Mouse (Mus musculus): ENCODE data around the gene Nfia. TPM values are rescaled to one million over a fixed set of nuclear protein-coding genes. Genes with fewer than 3 reads are reported as not detected.

The Nfia gene
- polyA plus RNA-seq, 1 experiment from 2014 or later: 42.1 TPM

- no peak for DNase-seq (ENCODE audit: low spot score)
- H3K4me3 ChIP-seq (ENCODE audit: low read depth, low read length): no peak overlapping the region
- no peaks in the 10 kb centered on the region for H3K9me3 ChIP-seq (ENCODE audit: control insufficient read depth, low read length)
- peak overlapping the region; percentile 25; the same call in 1 of the 2 replicates for H3K27ac ChIP-seq (ENCODE audit: low read depth)
- H3K4me1 ChIP-seq (replicated peaks; ENCODE audit: control insufficient read depth, insufficient read depth, low read length): peaks cover 31% of the 10 kb centered on the region
- ATAC-seq (replicated peaks; ENCODE audit: low FRiP score, low TSS enrichment, low read depth): no peak
- H3K36me3 ChIP-seq (ENCODE audit: control insufficient read depth, insufficient read depth, low read length): no peaks in the 10 kb centered on the region
- no peak overlapping the region for H3K4me2 ChIP-seq (ENCODE audit: low read length)
- H3K27me3 ChIP-seq (replicated peaks; ENCODE audit: control insufficient read depth, insufficient read depth, low read length): no peaks in the 10 kb centered on the region
- 49% methylated on average over 6 of the region's 6 CpGs for WGBS
- H3K9ac ChIP-seq (ENCODE audit: low read length): no peak overlapping the region
Measured at GRCm38 (mm10) chr4:98105971-98106370, 333.4 kb downstream of the Nfia start.

- ATAC-seq (replicated peaks; ENCODE audit: low FRiP score, low TSS enrichment, low read depth): 0 out of 2 replicates have a peak, but pooled peaks have one; percentile 6
- H3K4me3 ChIP-seq (ENCODE audit: low read depth, low read length): no peak overlapping the region
- DNase-seq (ENCODE audit: low spot score): peak; percentile 67
Measured at GRCm38 (mm10) chr4:98106445-98107092, 334.0 kb downstream of the Nfia start.

GRCm38 (mm10) chr4:98107093-98107453, 334.5 kb downstream of the Nfia start:
- Histone ChIP-seq H3K4me3 (ENCODE audit: low read depth, low read length) (no peak overlapping the region), H3K4me1 (replicated peaks; ENCODE audit: control insufficient read depth, insufficient read depth, low read length) (peaks cover 31% of the 10 kb centered on the region), H3K27ac (ENCODE audit: low read depth) (peak overlapping the region; percentile 71; the same call in 1 of the 2 replicates), H3K4me2 (ENCODE audit: low read length) (peak overlapping the region; percentile 16; the same call in 1 of the 2 replicates), H3K27me3 (replicated peaks; ENCODE audit: control insufficient read depth, insufficient read depth, low read length) (no peaks in the 10 kb centered on the region), H3K36me3 (ENCODE audit: control insufficient read depth, insufficient read depth, low read length) (no peaks in the 10 kb centered on the region), H3K9me3 (ENCODE audit: control insufficient read depth, low read length) (no peaks in the 10 kb centered on the region), H3K9ac (ENCODE audit: low read length) (no peak overlapping the region)
- WGBS: 6% methylated on average over 4 of the region's 4 CpGs
- DNase-seq (ENCODE audit: low spot score) (no peak), ATAC-seq (replicated peaks; ENCODE audit: low FRiP score, low TSS enrichment, low read depth) (0 out of 2 replicates have a peak, but pooled peaks have one; percentile 11)

More at GRCm38 (mm10) chr4:98106445-98107092, 334.0 kb downstream of the Nfia start:
- WGBS: 20% methylated on average over 14 of the region's 14 CpGs
- Histone ChIP-seq H3K27me3 (replicated peaks; ENCODE audit: control insufficient read depth, insufficient read depth, low read length) (no peaks in the 10 kb centered on the region), H3K9ac (ENCODE audit: low read length) (no peak overlapping the region), H3K36me3 (ENCODE audit: control insufficient read depth, insufficient read depth, low read length) (no peaks in the 10 kb centered on the region), H3K27ac (ENCODE audit: low read depth) (peak overlapping the region; percentile 71; the same call in 1 of the 2 replicates), H3K4me2 (ENCODE audit: low read length) (peak overlapping the region; percentile 16; the same call in 1 of the 2 replicates), H3K4me1 (replicated peaks; ENCODE audit: control insufficient read depth, insufficient read depth, low read length) (peaks cover 31% of the 10 kb centered on the region), H3K9me3 (ENCODE audit: control insufficient read depth, low read length) (no peaks in the 10 kb centered on the region)

- ATAC-seq (replicated peaks; ENCODE audit: low FRiP score, low TSS enrichment, low read depth) (0 out of 2 replicates have a peak, but pooled peaks have one; percentile 22), DNase-seq (ENCODE audit: low spot score) (no peak)
- H3K4me1 ChIP-seq (replicated peaks; ENCODE audit: control insufficient read depth, insufficient read depth, low read length): peaks cover 31% of the 10 kb centered on the region
- WGBS: 6% methylated on average over 9 of the region's 9 CpGs
- H3K27me3 ChIP-seq (replicated peaks; ENCODE audit: control insufficient read depth, insufficient read depth, low read length): no peaks in the 10 kb centered on the region
- H3K9me3 ChIP-seq (ENCODE audit: control insufficient read depth, low read length): no peaks in the 10 kb centered on the region
- H3K27ac ChIP-seq (ENCODE audit: low read depth): peak overlapping the region; percentile 71
- H3K4me2 ChIP-seq (ENCODE audit: low read length): peak overlapping the region; percentile 26
- H3K9ac ChIP-seq (ENCODE audit: low read length): no peak overlapping the region
- no peaks in the 10 kb centered on the region for H3K36me3 ChIP-seq (ENCODE audit: control insufficient read depth, insufficient read depth, low read length)
- H3K4me3 ChIP-seq (ENCODE audit: low read depth, low read length): no peak overlapping the region
Measured at GRCm38 (mm10) chr4:98107936-98108675, 335.6 kb downstream of the Nfia start.

GRCm38 (mm10) chr4:98108676-98109016, 336.1 kb downstream of the Nfia start:
- Histone ChIP-seq H3K4me2 (ENCODE audit: low read length) (peak overlapping the region; percentile 26), H3K9ac (ENCODE audit: low read length) (no peak overlapping the region), H3K4me3 (ENCODE audit: low read depth, low read length) (no peak overlapping the region), H3K27me3 (replicated peaks; ENCODE audit: control insufficient read depth, insufficient read depth, low read length) (no peaks in the 10 kb centered on the region), H3K36me3 (ENCODE audit: control insufficient read depth, insufficient read depth, low read length) (no peaks in the 10 kb centered on the region), H3K9me3 (ENCODE audit: control insufficient read depth, low read length) (no peaks in the 10 kb centered on the region), H3K27ac (ENCODE audit: low read depth) (peak overlapping the region; percentile 71), H3K4me1 (replicated peaks; ENCODE audit: control insufficient read depth, insufficient read depth, low read length) (peaks cover 31% of the 10 kb centered on the region)
- 9% methylated on average over 4 of the region's 4 CpGs for WGBS
- DNase-seq (ENCODE audit: low spot score): peak; percentile 71
- ATAC-seq (replicated peaks; ENCODE audit: low FRiP score, low TSS enrichment, low read depth): peak; percentile 82

GRCm38 (mm10) chr4:98109064-98109463, 336.5 kb downstream of the Nfia start:
- 11% methylated on average over 7 of the region's 7 CpGs for WGBS
- no peak overlapping the region for H3K9ac ChIP-seq (ENCODE audit: low read length)
- H3K4me1 ChIP-seq (replicated peaks; ENCODE audit: control insufficient read depth, insufficient read depth, low read length): peaks cover 31% of the 10 kb centered on the region
- no peak overlapping the region for H3K4me2 ChIP-seq (ENCODE audit: low read length)
- DNase-seq (ENCODE audit: low spot score) (peak; percentile 74), ATAC-seq (replicated peaks; ENCODE audit: low FRiP score, low TSS enrichment, low read depth) (peak; percentile 21; the same call in 1 of the 2 replicates)
- no peaks in the 10 kb centered on the region for H3K27me3 ChIP-seq (replicated peaks; ENCODE audit: control insufficient read depth, insufficient read depth, low read length)
- H3K27ac ChIP-seq (ENCODE audit: low read depth): peak overlapping the region; percentile 71
- H3K9me3 ChIP-seq (ENCODE audit: control insufficient read depth, low read length): no peaks in the 10 kb centered on the region
- no peaks in the 10 kb centered on the region for H3K36me3 ChIP-seq (ENCODE audit: control insufficient read depth, insufficient read depth, low read length)
- no peak overlapping the region for H3K4me3 ChIP-seq (ENCODE audit: low read depth, low read length)

- no peak overlapping the region for H3K4me2 ChIP-seq (ENCODE audit: low read length)
- H3K27me3 ChIP-seq (replicated peaks; ENCODE audit: control insufficient read depth, insufficient read depth, low read length): no peaks in the 10 kb centered on the region
- peaks cover 31% of the 10 kb centered on the region for H3K4me1 ChIP-seq (replicated peaks; ENCODE audit: control insufficient read depth, insufficient read depth, low read length)
- peak overlapping the region; percentile 71; the same call in 1 of the 2 replicates for H3K27ac ChIP-seq (ENCODE audit: low read depth)
- H3K4me3 ChIP-seq (ENCODE audit: low read depth, low read length): no peak overlapping the region
- DNase-seq (ENCODE audit: low spot score): no peak
- ATAC-seq (replicated peaks; ENCODE audit: low FRiP score, low TSS enrichment, low read depth): no peak
- no peaks in the 10 kb centered on the region for H3K9me3 ChIP-seq (ENCODE audit: control insufficient read depth, low read length)
- H3K36me3 ChIP-seq (ENCODE audit: control insufficient read depth, insufficient read depth, low read length): no peaks in the 10 kb centered on the region
- 89% methylated on average over 4 of the region's 4 CpGs for WGBS
- H3K9ac ChIP-seq (ENCODE audit: low read length): no peak overlapping the region
Measured at GRCm38 (mm10) chr4:98109911-98110310, 337.4 kb downstream of the Nfia start.

- no peak for ATAC-seq (replicated peaks; ENCODE audit: low FRiP score, low TSS enrichment, low read depth)
- 87% methylated on average over 10 of the region's 10 CpGs for WGBS
- no peaks in the 10 kb centered on the region for H3K9me3 ChIP-seq (ENCODE audit: control insufficient read depth, low read length)
- no peaks in the 10 kb centered on the region for H3K27me3 ChIP-seq (replicated peaks; ENCODE audit: control insufficient read depth, insufficient read depth, low read length)
- H3K4me3 ChIP-seq (ENCODE audit: low read depth, low read length): no peak overlapping the region
- H3K27ac ChIP-seq (ENCODE audit: low read depth): no peak overlapping the region
- no peaks in the 10 kb centered on the region for H3K36me3 ChIP-seq (ENCODE audit: control insufficient read depth, insufficient read depth, low read length)
- peaks cover 4% of the 10 kb centered on the region; the same call in 1 of the 2 replicates for H3K4me1 ChIP-seq (replicated peaks; ENCODE audit: control insufficient read depth, insufficient read depth, low read length)
- no peak for DNase-seq (ENCODE audit: low spot score)
- no peak overlapping the region for H3K4me2 ChIP-seq (ENCODE audit: low read length)
- H3K9ac ChIP-seq (ENCODE audit: low read length): no peak overlapping the region
Measured at GRCm38 (mm10) chr4:98113289-98114024, 340.9 kb downstream of the Nfia start.
